Mouse (Mus musculus): ENCODE results near the gene Taf1c. TPM values are rescaled to one million over a fixed set of nuclear protein-coding genes. Genes with fewer than 3 reads are reported as not detected.

The Taf1c gene
- 15.8 and 16.7 TPM in 2 replicates for polyA plus RNA-seq (2016; fragmentation: Nextera tagmentation; extraction: Ambion mirVana)

DNA sequence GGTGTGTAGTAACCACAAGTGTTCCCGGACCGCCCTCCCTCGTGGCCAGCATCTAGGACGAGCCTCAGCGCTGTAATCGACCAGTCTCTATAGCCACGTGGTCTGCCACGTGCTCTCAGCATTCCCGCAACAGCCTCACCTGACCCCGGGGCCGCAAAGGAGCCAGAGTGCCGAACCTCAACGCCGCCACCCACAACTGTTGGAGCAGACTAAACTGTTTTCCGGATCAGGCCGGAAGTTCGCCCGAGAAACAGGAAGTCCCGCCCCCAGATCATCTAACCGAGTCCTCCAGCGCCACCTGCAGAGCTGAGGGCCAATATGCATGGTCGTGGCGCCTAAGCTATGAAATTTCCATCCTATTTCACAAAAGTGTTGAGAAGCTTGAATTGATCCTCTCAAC is at the start of gene Taf1c:
Gene Taf1c, minus strand, starts transcription at position 227 of the 400 bp plus-strand sequence.
- peak within 1 kb of the TSS; percentile 70 for H3K9ac ChIP-seq
- WGBS: under 1% methylated on average over 23 of the region's 23 CpGs
- peaks cover 27% of the 10 kb centered on the region for H3K36me3 ChIP-seq
- no peak within 1 kb of the TSS for H3K27ac ChIP-seq
- H3K9me3 ChIP-seq: 0 out of 2 replicates have a peak, but pooled peaks cover 4% of the 10 kb centered on the region
- ATAC-seq (ENCODE audit: low FRiP score, low read depth): peak; percentile 80; the same call in 1 of the 2 replicates
- H3K4me1 ChIP-seq: peaks cover 12% of the 10 kb centered on the region
- peak within 1 kb of the TSS; percentile 91 for H3K4me2 ChIP-seq (replicated peaks)
- H3K4me3 ChIP-seq: peak within 1 kb of the TSS; percentile 67
- no peaks in the 10 kb centered on the region for H3K27me3 ChIP-seq (replicated peaks)

DNA sequence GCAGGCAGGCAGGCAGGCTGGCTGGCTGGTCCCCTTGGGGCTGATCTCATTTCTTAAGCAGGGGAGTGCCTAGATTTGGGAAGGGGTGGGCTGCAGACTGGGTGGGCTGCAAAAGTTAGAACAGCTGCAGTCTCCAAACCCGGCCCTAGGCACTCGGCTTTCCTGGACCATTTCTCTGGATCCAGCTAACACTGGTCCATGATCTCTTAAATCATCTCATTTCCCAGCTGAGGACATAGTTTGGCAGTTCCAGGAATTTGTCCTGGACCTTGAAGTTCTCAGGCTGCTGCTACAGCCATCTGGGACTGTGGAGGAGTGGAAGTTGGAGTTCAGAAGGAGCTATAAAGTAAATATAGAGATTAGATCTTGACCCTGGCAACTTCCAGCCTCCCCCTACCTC is 46.3 kb upstream of the Taf1c start:
- Histone ChIP-seq H3K27ac (no peak overlapping the region), H3K9ac (no peak overlapping the region), H3K9me3 (no peaks in the 10 kb centered on the region), H3K27me3 (replicated peaks) (no peaks in the 10 kb centered on the region), H3K4me1 (peaks cover 7% of the 10 kb centered on the region; the same call in 1 of the 2 replicates), H3K4me3 (no peak overlapping the region), H3K4me2 (replicated peaks) (no peak overlapping the region), H3K36me3 (no peaks in the 10 kb centered on the region)
- ATAC-seq (ENCODE audit: low FRiP score, low read depth): no peak
- WGBS: 65% methylated on average over 2 of the region's 2 CpGs

DNA sequence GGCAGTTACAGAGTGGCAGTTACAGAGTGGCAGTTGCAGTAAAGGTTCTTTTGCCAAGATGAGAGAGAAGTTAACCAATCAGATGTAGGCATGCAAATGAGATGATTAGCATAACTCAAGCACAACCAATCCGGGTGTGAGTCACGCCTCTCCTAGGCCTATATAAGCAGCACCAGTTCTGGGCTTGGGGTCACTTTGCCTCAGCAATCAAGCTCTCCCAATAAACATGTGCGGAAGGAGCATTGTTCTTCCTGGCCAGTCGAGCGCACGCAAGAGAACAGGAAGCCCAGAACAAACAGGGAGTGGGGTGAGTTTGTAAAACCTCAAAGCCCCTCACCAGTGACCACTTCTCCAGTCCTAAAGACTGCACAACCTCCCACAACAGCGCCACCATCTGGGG is 41.8 kb upstream of the Taf1c start:
- H3K4me1 ChIP-seq: peaks cover 6% of the 10 kb centered on the region; the same call in 1 of the 2 replicates
- ATAC-seq (ENCODE audit: low FRiP score, low read depth): no peak
- H3K4me2 ChIP-seq (replicated peaks): no peak overlapping the region
- no peak overlapping the region for H3K4me3 ChIP-seq
- H3K9ac ChIP-seq: no peak overlapping the region
- no peaks in the 10 kb centered on the region for H3K27me3 ChIP-seq (replicated peaks)
- H3K27ac ChIP-seq: no peak overlapping the region
- no peaks in the 10 kb centered on the region for H3K36me3 ChIP-seq
- no peaks in the 10 kb centered on the region for H3K9me3 ChIP-seq
- 83% methylated on average over 7 of the region's 7 CpGs for WGBS

- Histone ChIP-seq H3K27ac (no peak overlapping the region), H3K27me3 (replicated peaks) (no peaks in the 10 kb centered on the region), H3K36me3 (no peaks in the 10 kb centered on the region), H3K9ac (no peak overlapping the region), H3K9me3 (no peaks in the 10 kb centered on the region), H3K4me3 (no peak overlapping the region), H3K4me1 (peaks cover 6% of the 10 kb centered on the region; the same call in 1 of the 2 replicates), H3K4me2 (replicated peaks) (no peak overlapping the region)
- 76% methylated on average over 3 of the region's 3 CpGs for WGBS
- ATAC-seq (ENCODE audit: low FRiP score, low read depth): no peak
Measured at GRCm38 (mm10) chr8:119646197-119646596, 41.2 kb upstream of the Taf1c start.

GRCm38 (mm10) chr8:119644981-119645597 is 40.1 kb upstream of the Taf1c start:
- peak; percentile 82 for ATAC-seq (ENCODE audit: low FRiP score, low read depth)
- no peak overlapping the region for H3K27ac ChIP-seq
- no peaks in the 10 kb centered on the region for H3K9me3 ChIP-seq
- no peak overlapping the region for H3K4me3 ChIP-seq
- WGBS: 46% methylated on average over 18 of the region's 18 CpGs
- peaks cover 6% of the 10 kb centered on the region; the same call in 1 of the 2 replicates for H3K4me1 ChIP-seq
- H3K9ac ChIP-seq: no peak overlapping the region
- 0 out of 2 replicates have a peak overlapping the region, but pooled peaks have one; percentile 9 for H3K4me2 ChIP-seq (replicated peaks)
- 0 out of 2 replicates have a peak, but pooled peaks cover 2% of the 10 kb centered on the region for H3K27me3 ChIP-seq (replicated peaks)
- no peaks in the 10 kb centered on the region for H3K36me3 ChIP-seq

DNA sequence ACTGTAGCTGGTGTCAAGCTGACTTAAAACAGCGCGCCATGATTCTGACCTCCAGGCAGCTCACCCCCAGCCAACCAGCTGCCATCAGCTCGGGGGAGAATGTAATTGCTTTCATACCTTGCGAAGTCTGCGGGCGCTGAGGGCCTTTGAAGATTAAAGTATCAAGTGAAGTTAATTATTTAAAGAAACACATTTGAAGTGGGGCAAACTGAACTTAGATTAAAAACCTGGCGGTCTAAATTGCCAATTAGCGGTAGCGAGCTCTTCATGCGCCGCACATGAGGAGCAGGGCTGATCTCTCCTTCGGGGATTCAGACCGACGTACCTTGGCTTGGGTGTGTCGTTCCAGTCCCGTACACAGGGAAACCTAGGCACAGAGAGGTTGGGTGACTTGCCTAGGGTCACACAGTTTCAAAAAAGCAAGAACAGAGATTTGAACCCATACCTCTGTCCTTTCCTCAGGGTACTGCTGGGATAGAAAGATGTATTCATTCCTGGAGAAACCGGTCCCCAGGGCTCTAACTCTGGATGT is 39.5 kb upstream of the Taf1c start:
- Histone ChIP-seq H3K27me3 (replicated peaks) (0 out of 2 replicates have a peak, but pooled peaks cover 2% of the 10 kb centered on the region), H3K4me1 (peaks cover 6% of the 10 kb centered on the region; the same call in 1 of the 2 replicates), H3K36me3 (no peaks in the 10 kb centered on the region), H3K4me3 (no peak overlapping the region), H3K9me3 (no peaks in the 10 kb centered on the region), H3K9ac (no peak overlapping the region), H3K27ac (no peak overlapping the region), H3K4me2 (replicated peaks) (no peak overlapping the region)
- ATAC-seq (ENCODE audit: low FRiP score, low read depth): 0 out of 2 replicates have a peak, but pooled peaks have one; percentile 53
- WGBS: 81% methylated on average over 17 of the region's 17 CpGs

GRCm38 (mm10) chr8:119642960-119643359 is 37.9 kb upstream of the Taf1c start:
- no peak for ATAC-seq (ENCODE audit: low FRiP score, low read depth)
- Histone ChIP-seq H3K4me2 (replicated peaks) (no peak overlapping the region), H3K27ac (no peak overlapping the region), H3K9me3 (no peaks in the 10 kb centered on the region), H3K27me3 (replicated peaks) (0 out of 2 replicates have a peak, but pooled peaks cover 2% of the 10 kb centered on the region), H3K4me1 (peaks cover 6% of the 10 kb centered on the region; the same call in 1 of the 2 replicates), H3K9ac (no peak overlapping the region), H3K36me3 (no peaks in the 10 kb centered on the region), H3K4me3 (no peak overlapping the region)
- WGBS: 94% methylated on average over 1 of the region's 1 CpGs

- no peak overlapping the region for H3K27ac ChIP-seq
- H3K4me1 ChIP-seq: peaks cover 6% of the 10 kb centered on the region; the same call in 1 of the 2 replicates
- 0 out of 2 replicates have a peak, but pooled peaks cover 2% of the 10 kb centered on the region for H3K27me3 ChIP-seq (replicated peaks)
- WGBS: 86% methylated on average over 5 of the region's 5 CpGs
- no peak overlapping the region for H3K9ac ChIP-seq
- no peak overlapping the region for H3K4me3 ChIP-seq
- no peak overlapping the region for H3K4me2 ChIP-seq (replicated peaks)
- no peak for ATAC-seq (ENCODE audit: low FRiP score, low read depth)
- H3K9me3 ChIP-seq: no peaks in the 10 kb centered on the region
- no peaks in the 10 kb centered on the region for H3K36me3 ChIP-seq
Measured at GRCm38 (mm10) chr8:119641058-119641457, 36.0 kb upstream of the Taf1c start.

- no peak overlapping the region for H3K27ac ChIP-seq
- H3K9ac ChIP-seq: no peak overlapping the region
- no peaks in the 10 kb centered on the region for H3K9me3 ChIP-seq
- H3K4me3 ChIP-seq: no peak overlapping the region
- no peak for ATAC-seq (ENCODE audit: low FRiP score, low read depth)
- no peak overlapping the region for H3K4me2 ChIP-seq (replicated peaks)
- WGBS: 25% methylated on average over 7 of the region's 7 CpGs
- 0 out of 2 replicates have a peak, but pooled peaks cover 6% of the 10 kb centered on the region for H3K27me3 ChIP-seq (replicated peaks)
- H3K4me1 ChIP-seq: peaks cover 11% of the 10 kb centered on the region
- no peaks in the 10 kb centered on the region for H3K36me3 ChIP-seq
Measured at GRCm38 (mm10) chr8:119639798-119640197, 34.8 kb upstream of the Taf1c start.

DNA sequence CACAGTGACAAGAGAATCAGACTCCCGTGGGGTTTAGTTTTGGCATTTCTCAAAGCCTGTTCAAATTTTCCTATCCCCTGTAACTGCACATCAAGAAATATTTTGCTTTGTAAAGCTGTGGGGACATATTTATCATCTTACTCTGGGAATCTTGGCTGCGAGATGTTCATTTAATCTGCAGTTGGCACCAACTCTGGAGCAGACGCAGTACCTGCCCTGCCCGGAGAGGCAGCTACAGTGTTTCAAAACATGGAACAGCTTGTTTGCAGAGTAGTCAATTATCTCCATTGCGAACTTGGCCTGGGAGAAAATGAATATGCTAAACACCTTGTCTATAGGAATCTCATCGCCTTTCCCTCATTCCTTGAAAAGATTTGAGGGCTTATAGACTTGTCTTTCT is 33.2 kb upstream of the Taf1c start:
- 88% methylated on average over 6 of the region's 6 CpGs for WGBS
- Histone ChIP-seq H3K36me3 (no peaks in the 10 kb centered on the region), H3K27me3 (replicated peaks) (peaks cover 12% of the 10 kb centered on the region; the same call in 1 of the 2 replicates), H3K4me1 (peaks cover 16% of the 10 kb centered on the region), H3K27ac (no peak overlapping the region), H3K4me2 (replicated peaks) (no peak overlapping the region), H3K9ac (no peak overlapping the region), H3K9me3 (no peaks in the 10 kb centered on the region), H3K4me3 (no peak overlapping the region)
- no peak for ATAC-seq (ENCODE audit: low FRiP score, low read depth)

- peaks cover 16% of the 10 kb centered on the region; the same call in 1 of the 2 replicates for H3K27me3 ChIP-seq (replicated peaks)
- WGBS: 87% methylated on average over 4 of the region's 4 CpGs
Measured at GRCm38 (mm10) chr8:119637381-119637780, 32.4 kb upstream of the Taf1c start.

GRCm38 (mm10) chr8:119636766-119637165 is 31.7 kb upstream of the Taf1c start:
- WGBS: 64% methylated on average over 7 of the region's 7 CpGs

More at GRCm38 (mm10) chr8:119637381-119637780, 32.4 kb upstream of the Taf1c start:
- peaks cover 21% of the 10 kb centered on the region for H3K4me1 ChIP-seq
- H3K27ac ChIP-seq: no peak overlapping the region
- no peak overlapping the region for H3K4me2 ChIP-seq (replicated peaks)
- H3K9ac ChIP-seq: no peak overlapping the region
- ATAC-seq (ENCODE audit: low FRiP score, low read depth): no peak
- H3K36me3 ChIP-seq: no peaks in the 10 kb centered on the region
- no peaks in the 10 kb centered on the region for H3K9me3 ChIP-seq
- no peak overlapping the region for H3K4me3 ChIP-seq

More at GRCm38 (mm10) chr8:119636766-119637165, 31.7 kb upstream of the Taf1c start:
- Histone ChIP-seq H3K4me2 (replicated peaks) (no peak overlapping the region), H3K4me3 (no peak overlapping the region), H3K4me1 (peaks cover 21% of the 10 kb centered on the region), H3K9me3 (no peaks in the 10 kb centered on the region), H3K27me3 (replicated peaks) (peaks cover 16% of the 10 kb centered on the region; the same call in 1 of the 2 replicates), H3K36me3 (no peaks in the 10 kb centered on the region), H3K9ac (no peak overlapping the region), H3K27ac (no peak overlapping the region)
- no peak for ATAC-seq (ENCODE audit: low FRiP score, low read depth)
